Mouse (Mus musculus): ENCODE results near the gene Rab13. TPM values are rescaled to one million over a fixed set of nuclear protein-coding genes. Genes with fewer than 3 reads are reported as not detected.
A peak's percentile ranks its signal among the peaks of the same experiment; 100 is the strongest.

Gene Rab13
- polyA plus RNA-seq, 1 experiment = 28.1 TPM

- Histone ChIP-seq H3K79me2 (ENCODE audit: control insufficient read depth, insufficient read depth) (no peaks in the 10 kb centered on the region), H3K36me3 (ENCODE audit: control insufficient read depth, insufficient read depth) (no peaks in the 10 kb centered on the region), H3ac (ENCODE audit: control insufficient read depth, insufficient read length) (no peak overlapping the region), H3K27me3 (ENCODE audit: control insufficient read depth, insufficient read depth, insufficient read length) (no peaks in the 10 kb centered on the region), H3K4me3 (no peak overlapping the region), H3K4me2 (ENCODE audit: low read depth) (no peak overlapping the region)
- TF ChIP-seq SRF (IDR thresholded peaks at IDR 0.05; ENCODE audit: control insufficient read depth, insufficient read length, low read depth) (no peak), MAX (IDR thresholded peaks at IDR 0.05; ENCODE audit: low read depth) (no peak), TCF3 (IDR thresholded peaks at IDR 0.05; ENCODE audit: insufficient read length, low read depth) (no peak), REST (IDR thresholded peaks at IDR 0.05; ENCODE audit: insufficient read depth, insufficient read length) (no peak), TCF12 (IDR thresholded peaks at IDR 0.05; ENCODE audit: insufficient read depth, poor library complexity, severe bottlenecking) (no peak), POLR2A (IDR thresholded peaks at IDR 0.05; ENCODE audit: insufficient read length, low read depth) (no peak)
These were observed 28.3 kb downstream of the Rab13 start for GRCm38 (mm10) chr3:90241669-90242358.

GRCm38 (mm10) chr3:90242984-90243775 is 29.7 kb downstream of the Rab13 start, which contains the start of gene Creb3l4:
Creb3l4 (minus strand) TSS chr3:90243512.
- no peak within 1 kb of the TSS for H3K4me2 ChIP-seq (ENCODE audit: low read depth)
- TF ChIP-seq POLR2A (IDR thresholded peaks at IDR 0.05; ENCODE audit: insufficient read length, low read depth) (no peak), SRF (IDR thresholded peaks at IDR 0.05; ENCODE audit: control insufficient read depth, insufficient read length, low read depth) (no peak), TCF12 (IDR thresholded peaks at IDR 0.05; ENCODE audit: insufficient read depth, poor library complexity, severe bottlenecking) (no peak), USF1 (IDR thresholded peaks at IDR 0.05; ENCODE audit: low read depth) (no peak)
- no peak within 1 kb of the TSS for H3ac ChIP-seq (ENCODE audit: control insufficient read depth, insufficient read length)
- H3K79me2 ChIP-seq (ENCODE audit: control insufficient read depth, insufficient read depth) = peaks cover 1% of the 10 kb centered on the region
- no peak within 1 kb of the TSS for H3K4me3 ChIP-seq
- H3K36me3 ChIP-seq (ENCODE audit: control insufficient read depth, insufficient read depth) = no peaks in the 10 kb centered on the region
- no peaks in the 10 kb centered on the region for H3K27me3 ChIP-seq (ENCODE audit: control insufficient read depth, insufficient read depth, insufficient read length)

GRCm38 (mm10) chr3:90245406-90245805 is 31.9 kb downstream of the Rab13 start:
- Histone ChIP-seq H3K4me3 (no peak overlapping the region), H3K4me2 (ENCODE audit: low read depth) (peak overlapping the region; percentile 46), H3ac (ENCODE audit: control insufficient read depth, insufficient read length) (no peak overlapping the region), H3K27me3 (ENCODE audit: control insufficient read depth, insufficient read depth, insufficient read length) (no peaks in the 10 kb centered on the region), H3K36me3 (ENCODE audit: control insufficient read depth, insufficient read depth) (peaks cover 6% of the 10 kb centered on the region), H3K79me2 (ENCODE audit: control insufficient read depth, insufficient read depth) (peaks cover 13% of the 10 kb centered on the region)
- no peak for TF ChIP-seq MYOD1 (IDR thresholded peaks at IDR 0.05; ENCODE audit: control insufficient read depth in 1 of 3, insufficient read length in 2 of 3, low read depth in 2 of 3)
- no peak for TF ChIP-seq POLR2A (IDR thresholded peaks at IDR 0.05; ENCODE audit: insufficient read length, low read depth)

- TF ChIP-seq TCF3 (IDR thresholded peaks at IDR 0.05; ENCODE audit: insufficient read length, low read depth) = no peak
- no peak for TF ChIP-seq POLR2A (IDR thresholded peaks at IDR 0.05; ENCODE audit: insufficient read length, low read depth)
- no peak for TF ChIP-seq MYOG (IDR thresholded peaks at IDR 0.05; ENCODE audit: control insufficient read depth in 1 of 3, insufficient read depth in 1 of 3, insufficient read length in 2 of 3, low read depth in 2 of 3)
- TF ChIP-seq E2F4 (IDR thresholded peaks at IDR 0.05; ENCODE audit: insufficient read depth) = no peak
- TF ChIP-seq TCF12 (IDR thresholded peaks at IDR 0.05; ENCODE audit: insufficient read depth, poor library complexity, severe bottlenecking) = no peak
- TF ChIP-seq CEBPB (IDR thresholded peaks at IDR 0.05; ENCODE audit: insufficient read depth, poor library complexity, severe bottlenecking) = no peak
- TF ChIP-seq MAX (IDR thresholded peaks at IDR 0.05; ENCODE audit: low read depth) = no peak
- no peak for TF ChIP-seq SRF (IDR thresholded peaks at IDR 0.05; ENCODE audit: control insufficient read depth, insufficient read length, low read depth)
- TF ChIP-seq REST (IDR thresholded peaks at IDR 0.05; ENCODE audit: insufficient read depth, insufficient read length) = no peak
- TF ChIP-seq USF1 (IDR thresholded peaks at IDR 0.05; ENCODE audit: low read depth) = no peak
- no peak for TF ChIP-seq MYOD1 (IDR thresholded peaks at IDR 0.05; ENCODE audit: control insufficient read depth in 1 of 3, insufficient read length in 2 of 3, low read depth in 2 of 3)
- no peak for TF ChIP-seq POLR2AphosphoS2 (IDR thresholded peaks at IDR 0.05; ENCODE audit: insufficient read length, low read depth)
- H3K4me3 ChIP-seq = peak overlapping the region; percentile 85
- no peaks in the 10 kb centered on the region for H3K27me3 ChIP-seq (ENCODE audit: control insufficient read depth, insufficient read depth, insufficient read length)
- peaks cover 9% of the 10 kb centered on the region for H3K36me3 ChIP-seq (ENCODE audit: control insufficient read depth, insufficient read depth)
- H3K79me2 ChIP-seq (ENCODE audit: control insufficient read depth, insufficient read depth) = peaks cover 13% of the 10 kb centered on the region
- H3ac ChIP-seq (ENCODE audit: control insufficient read depth, insufficient read length) = peak overlapping the region; percentile 7
- H3K4me2 ChIP-seq (ENCODE audit: low read depth) = peak overlapping the region; percentile 79
These were observed 34.1 kb downstream of the Rab13 start for GRCm38 (mm10) chr3:90247630-90247959.

GRCm38 (mm10) chr3:90247960-90248745 is 34.7 kb downstream of the Rab13 start, which contains the start of gene Slc39a1:
Slc39a1 (plus strand) TSS chr3:90248172.
- TF ChIP-seq POLR2AphosphoS2 (IDR thresholded peaks at IDR 0.05; ENCODE audit: insufficient read length, low read depth) (peak; percentile 70), POLR2A (IDR thresholded peaks at IDR 0.05; ENCODE audit: insufficient read length, low read depth) (peak; percentile 66), E2F4 (IDR thresholded peaks at IDR 0.05; ENCODE audit: insufficient read depth) (no peak)
- Histone ChIP-seq H3K4me3 (peak within 1 kb of the TSS; percentile 85), H3K79me2 (ENCODE audit: control insufficient read depth, insufficient read depth) (peaks cover 13% of the 10 kb centered on the region), H3K36me3 (ENCODE audit: control insufficient read depth, insufficient read depth) (peaks cover 9% of the 10 kb centered on the region), H3ac (ENCODE audit: control insufficient read depth, insufficient read length) (peak within 1 kb of the TSS; percentile 7), H3K27me3 (ENCODE audit: control insufficient read depth, insufficient read depth, insufficient read length) (no peaks in the 10 kb centered on the region), H3K4me2 (ENCODE audit: low read depth) (peak within 1 kb of the TSS; percentile 79)

Measured in myocyte (in vitro differentiated cells).